Mouse (Mus musculus): ENCODE results near the gene Epn1. TPM values are rescaled to one million over a fixed set of nuclear protein-coding genes. Genes with fewer than 3 reads are reported as not detected.

Epn1 gene
- polyA plus RNA-seq, 1 experiment from 2014 or later, result 62.9 TPM

DNA sequence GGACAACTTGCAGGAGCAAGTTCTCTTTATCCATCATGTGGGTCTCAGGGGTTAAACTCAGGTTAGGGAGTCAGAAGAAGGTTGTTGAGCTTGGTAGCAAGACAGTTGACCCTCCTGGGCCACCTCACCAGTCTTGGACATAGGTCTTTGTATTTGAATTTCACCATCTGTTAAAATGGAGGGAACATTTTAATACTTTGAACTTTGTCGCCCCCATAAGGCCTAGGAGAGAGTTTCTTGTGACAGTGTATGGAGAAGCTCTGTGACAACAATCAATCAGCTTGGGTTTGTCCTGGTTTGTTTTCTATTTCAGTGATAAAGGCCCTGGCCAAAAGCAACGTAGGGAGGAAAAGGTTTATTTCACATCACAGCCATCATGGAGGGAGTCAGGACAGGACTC is 32.7 kb upstream of the Epn1 start:
- H3K9me3 ChIP-seq, result no peaks in the 10 kb centered on the region
- no peak overlapping the region for H3K4me2 ChIP-seq
- H3K36me3 ChIP-seq (replicated peaks), result no peaks in the 10 kb centered on the region
- WGBS, result 34% methylated on average over 2 of the region's 2 CpGs
- peaks cover 12% of the 10 kb centered on the region for H3K4me1 ChIP-seq
- no peak overlapping the region for H3K4me3 ChIP-seq (replicated peaks)
- H3K9ac ChIP-seq, result no peak overlapping the region
- H3K27ac ChIP-seq, result no peak overlapping the region
- no peak for ATAC-seq (ENCODE audit: low FRiP score)
- H3K27me3 ChIP-seq, result peaks cover 9% of the 10 kb centered on the region

GRCm38 (mm10) chr7:5051193-5052192 is 28.5 kb upstream of the Epn1 start, which contains the start of gene Zfp580:
Zfp580 (plus strand) TSS chr7:5051538.
- Histone ChIP-seq H3K9me3 (no peaks in the 10 kb centered on the region), H3K27ac (peak within 1 kb of the TSS; percentile 80), H3K27me3 (peaks cover 51% of the 10 kb centered on the region), H3K4me1 (peaks cover 35% of the 10 kb centered on the region), H3K9ac (peak within 1 kb of the TSS; percentile 89), H3K4me3 (replicated peaks) (peak within 1 kb of the TSS; percentile 79), H3K36me3 (replicated peaks) (no peaks in the 10 kb centered on the region), H3K4me2 (peak within 1 kb of the TSS; percentile 82)
- 2% methylated on average over 64 of the region's 65 CpGs for WGBS
- peak; percentile 84 for ATAC-seq (ENCODE audit: low FRiP score)

GRCm38 (mm10) chr7:5052438-5052837 is 27.6 kb upstream of the Epn1 start:
- H3K27me3 ChIP-seq, result peaks cover 60% of the 10 kb centered on the region
- H3K4me3 ChIP-seq (replicated peaks), result peak overlapping the region; percentile 79
- no peaks in the 10 kb centered on the region for H3K36me3 ChIP-seq (replicated peaks)
- H3K9ac ChIP-seq, result peak overlapping the region; percentile 89
- 3% methylated on average over 12 of the region's 12 CpGs for WGBS
- H3K4me2 ChIP-seq, result peak overlapping the region; percentile 82
- no peaks in the 10 kb centered on the region for H3K9me3 ChIP-seq
- no peak for ATAC-seq (ENCODE audit: low FRiP score)
- no peak overlapping the region for H3K27ac ChIP-seq
- peaks cover 44% of the 10 kb centered on the region for H3K4me1 ChIP-seq

DNA sequence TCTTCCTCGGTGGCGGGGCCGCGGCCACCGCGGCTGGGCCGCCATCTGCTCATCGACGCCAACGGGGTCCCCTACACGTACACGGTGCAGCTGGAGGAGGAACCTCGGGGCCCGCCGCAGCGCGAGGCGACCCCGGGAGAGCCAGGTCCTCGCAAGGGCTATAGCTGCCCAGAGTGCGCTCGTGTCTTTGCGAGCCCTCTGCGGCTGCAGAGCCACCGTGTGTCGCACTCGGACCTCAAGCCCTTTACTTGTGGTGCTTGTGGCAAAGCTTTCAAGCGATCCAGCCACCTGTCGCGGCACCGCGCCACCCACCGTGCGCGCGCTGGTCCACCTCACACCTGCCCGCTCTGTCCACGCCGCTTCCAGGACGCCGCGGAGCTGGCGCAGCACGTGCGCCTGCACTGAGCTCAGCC is 27.1 kb upstream of the Epn1 start:
- peaks cover 65% of the 10 kb centered on the region for H3K27me3 ChIP-seq
- peaks cover 44% of the 10 kb centered on the region for H3K4me1 ChIP-seq
- peak overlapping the region; percentile 79 for H3K4me3 ChIP-seq (replicated peaks)
- H3K27ac ChIP-seq, result no peak overlapping the region
- H3K36me3 ChIP-seq (replicated peaks), result no peaks in the 10 kb centered on the region
- ATAC-seq (ENCODE audit: low FRiP score), result no peak
- peak overlapping the region; percentile 82 for H3K4me2 ChIP-seq
- WGBS, result 2% methylated on average over 45 of the region's 45 CpGs
- no peaks in the 10 kb centered on the region for H3K9me3 ChIP-seq
- H3K9ac ChIP-seq, result peak overlapping the region; percentile 56

GRCm38 (mm10) chr7:5053456-5054179 is 26.4 kb upstream of the Epn1 start:
- H3K9me3 ChIP-seq, result no peaks in the 10 kb centered on the region
- 9% methylated on average over 32 of the region's 32 CpGs for WGBS
- H3K9ac ChIP-seq, result peak overlapping the region; percentile 56; the same call in 1 of the 2 replicates
- H3K4me3 ChIP-seq (replicated peaks), result peak overlapping the region; percentile 79
- no peak overlapping the region for H3K27ac ChIP-seq
- peaks cover 44% of the 10 kb centered on the region for H3K4me1 ChIP-seq
- H3K27me3 ChIP-seq, result peaks cover 72% of the 10 kb centered on the region
- H3K36me3 ChIP-seq (replicated peaks), result no peaks in the 10 kb centered on the region
- H3K4me2 ChIP-seq, result peak overlapping the region; percentile 82
- ATAC-seq (ENCODE audit: low FRiP score), result no peak

- H3K4me3 ChIP-seq (replicated peaks), result peak overlapping the region; percentile 48
- H3K4me2 ChIP-seq, result peak overlapping the region; percentile 70
- ATAC-seq (ENCODE audit: low FRiP score), result no peak
- H3K4me1 ChIP-seq, result peaks cover 50% of the 10 kb centered on the region
- H3K9me3 ChIP-seq, result no peaks in the 10 kb centered on the region
- peaks cover 70% of the 10 kb centered on the region for H3K27me3 ChIP-seq
- H3K27ac ChIP-seq, result no peak overlapping the region
- peak overlapping the region; percentile 71 for H3K9ac ChIP-seq
- no peaks in the 10 kb centered on the region for H3K36me3 ChIP-seq (replicated peaks)
- WGBS, result 2% methylated on average over 49 of the region's 55 CpGs
Observed at GRCm38 (mm10) chr7:5056651-5057263, 23.3 kb upstream of the Epn1 start.

DNA sequence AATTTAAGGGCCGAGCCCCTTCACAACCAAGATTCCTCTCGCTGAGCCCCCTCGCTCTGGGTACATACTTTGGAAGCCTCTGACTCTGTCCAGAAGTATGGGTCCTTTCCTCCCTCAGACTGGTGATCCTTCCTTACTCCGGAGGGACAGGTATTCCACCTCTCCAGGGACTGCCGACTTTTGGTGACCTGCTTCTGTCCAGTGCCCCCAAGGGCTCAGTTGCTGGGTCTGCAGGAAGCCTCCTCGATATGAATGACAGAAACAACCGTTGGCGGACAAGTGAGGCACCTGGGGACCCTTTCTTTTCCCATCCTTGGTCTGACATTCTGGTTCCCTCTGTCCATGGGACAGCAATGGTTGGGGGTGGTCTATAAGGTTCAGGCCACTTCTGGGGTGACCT is 22.7 kb upstream of the Epn1 start:
- 38% methylated on average over 8 of the region's 8 CpGs for WGBS
- peak overlapping the region; percentile 71; the same call in 1 of the 2 replicates for H3K9ac ChIP-seq

DNA sequence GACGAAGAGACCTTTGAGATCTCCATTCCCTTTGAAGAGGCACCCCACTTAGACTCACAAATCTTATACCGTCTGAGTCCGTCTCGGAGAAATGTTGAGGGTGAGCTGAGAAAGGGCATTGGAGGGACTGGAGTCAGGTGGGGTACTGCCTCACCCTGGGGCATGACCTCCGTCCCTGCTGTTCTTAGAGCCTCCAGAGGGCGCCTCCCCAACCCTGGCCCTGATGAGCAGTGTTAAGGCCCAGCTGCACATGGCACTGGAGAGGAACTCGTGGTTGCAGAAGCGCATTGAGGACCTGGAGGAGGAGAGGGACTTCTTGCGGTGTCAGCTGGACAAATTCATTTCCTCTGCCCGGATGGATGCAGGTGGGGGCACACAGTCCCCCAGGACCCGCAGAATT is 22.2 kb upstream of the Epn1 start:
- Histone ChIP-seq H3K36me3 (replicated peaks) (no peaks in the 10 kb centered on the region), H3K27me3 (peaks cover 59% of the 10 kb centered on the region), H3K27ac (no peak overlapping the region), H3K4me1 (peaks cover 40% of the 10 kb centered on the region), H3K9me3 (no peaks in the 10 kb centered on the region), H3K4me2 (peak overlapping the region; percentile 70; the same call in 1 of the 2 replicates), H3K4me3 (replicated peaks) (no peak overlapping the region), H3K9ac (no peak overlapping the region)
- no peak for ATAC-seq (ENCODE audit: low FRiP score)
- 28% methylated on average over 11 of the region's 11 CpGs for WGBS

More for the DNA sequence above, 22.7 kb upstream of the Epn1 start:
- H3K27ac ChIP-seq, result no peak overlapping the region
- no peak for ATAC-seq (ENCODE audit: low FRiP score)
- H3K4me3 ChIP-seq (replicated peaks), result peak overlapping the region; percentile 48
- H3K27me3 ChIP-seq, result peaks cover 64% of the 10 kb centered on the region
- no peaks in the 10 kb centered on the region for H3K36me3 ChIP-seq (replicated peaks)
- no peaks in the 10 kb centered on the region for H3K9me3 ChIP-seq
- H3K4me1 ChIP-seq, result peaks cover 44% of the 10 kb centered on the region
- peak overlapping the region; percentile 70 for H3K4me2 ChIP-seq

DNA sequence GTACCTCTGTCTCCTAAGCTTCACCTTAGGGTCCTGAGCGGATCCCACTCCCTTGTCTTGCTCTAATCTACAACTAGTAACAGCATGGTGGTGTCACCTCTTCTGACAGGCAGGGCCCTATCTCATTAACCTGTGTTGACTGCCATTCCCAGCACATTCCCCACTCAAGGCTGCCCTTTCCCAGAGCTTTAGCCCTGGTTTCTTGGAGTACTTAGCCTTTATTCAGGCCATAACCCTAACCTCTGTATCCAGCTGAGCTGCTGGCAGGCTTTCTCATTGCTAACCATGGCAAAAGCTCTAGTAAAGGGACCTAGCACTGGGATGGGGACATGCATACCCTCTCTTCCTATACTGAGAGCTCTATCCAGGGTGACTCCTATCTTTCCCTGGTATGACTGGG is 21.4 kb upstream of the Epn1 start:
- H3K9ac ChIP-seq, result no peak overlapping the region
- H3K4me1 ChIP-seq, result peaks cover 38% of the 10 kb centered on the region
- H3K9me3 ChIP-seq, result no peaks in the 10 kb centered on the region
- H3K36me3 ChIP-seq (replicated peaks), result no peaks in the 10 kb centered on the region
- WGBS, result 91% methylated on average over 1 of the region's 1 CpGs
- no peak for ATAC-seq (ENCODE audit: low FRiP score)
- no peak overlapping the region for H3K4me3 ChIP-seq (replicated peaks)
- peaks cover 51% of the 10 kb centered on the region for H3K27me3 ChIP-seq
- no peak overlapping the region for H3K4me2 ChIP-seq
- H3K27ac ChIP-seq, result no peak overlapping the region

GRCm38 (mm10) chr7:5059421-5059820 is 20.6 kb upstream of the Epn1 start:
- no peak for ATAC-seq (ENCODE audit: low FRiP score)
- Histone ChIP-seq H3K4me1 (peaks cover 40% of the 10 kb centered on the region), H3K27ac (peak overlapping the region; percentile 99; the same call in 1 of the 2 replicates), H3K9me3 (no peaks in the 10 kb centered on the region), H3K36me3 (replicated peaks) (no peaks in the 10 kb centered on the region), H3K9ac (peak overlapping the region; percentile 74; the same call in 1 of the 2 replicates), H3K27me3 (peaks cover 43% of the 10 kb centered on the region), H3K4me2 (peak overlapping the region; percentile 86; the same call in 1 of the 2 replicates), H3K4me3 (replicated peaks) (no peak overlapping the region)
- WGBS, result 94% methylated on average over 12 of the region's 12 CpGs

GRCm38 (mm10) chr7:5060239-5060731 is 19.8 kb upstream of the Epn1 start:
- Histone ChIP-seq H3K9me3 (no peaks in the 10 kb centered on the region), H3K4me3 (replicated peaks) (peak overlapping the region; percentile 72), H3K27me3 (peaks cover 35% of the 10 kb centered on the region), H3K27ac (peak overlapping the region; percentile 99), H3K4me1 (peaks cover 45% of the 10 kb centered on the region), H3K9ac (peak overlapping the region; percentile 74), H3K36me3 (replicated peaks) (no peaks in the 10 kb centered on the region), H3K4me2 (peak overlapping the region; percentile 86)
- 3% methylated on average over 27 of the region's 27 CpGs for WGBS
- ATAC-seq (ENCODE audit: low FRiP score), result peak; percentile 5; the same call in 1 of the 2 replicates

Data from forebrain, embryonic 12.5 days (tissue).